Mouse (Mus musculus) stomach, embryonic 16.5 days (tissue): ENCODE results near the gene Cisd3. TPM values are rescaled to one million over a fixed set of nuclear protein-coding genes. Genes with fewer than 3 reads are reported as not detected.

ENCODE experiments used
- ATAC-seq: fragments of 200-750 bp; cut with Nextera tagmentation; 2 replicates; pipeline ENCODE4 v1.8.0; 2017; ENCODE audit warnings: moderate number of reproducible peaks, moderate TSS enrichment; ENCODE audit not compliant: insufficient read depth, low FRiP score
- H3K27ac ChIP-seq: fragments of 300-500 bp; sonication (generic); 2 replicates; pipeline ENCODE4 v1.5.1; 2014; ENCODE audit warnings: low read length
- H3K27me3 ChIP-seq: fragments of 300-500 bp; sonication (generic); 2 replicates; pipeline ENCODE4 v1.6.1; 2014; ENCODE audit warnings: low read length, control low read depth, mixed read lengths; ENCODE audit not compliant: control insufficient read depth, insufficient read depth
- H3K36me3 ChIP-seq: fragments of 300-500 bp; sonication (generic); 2 replicates; pipeline ENCODE4 v1.6.1; 2014; ENCODE audit warnings: low read length; ENCODE audit not compliant: control insufficient read depth, insufficient read depth
- H3K4me1 ChIP-seq: fragments of 300-500 bp; sonication (generic); 2 replicates; pipeline ENCODE4 v1.6.1; 2014; ENCODE audit warnings: low read length, control low read depth, mixed read lengths; ENCODE audit not compliant: control insufficient read depth, insufficient read depth
- H3K4me2 ChIP-seq: fragments of 300-500 bp; sonication (generic); 2 replicates; pipeline ENCODE4 v1.6.1; 2014; ENCODE audit warnings: low read depth, low read length, mixed read lengths
- H3K4me3 ChIP-seq: fragments of 300-500 bp; sonication (generic); replicated peaks from 2 replicates; pipeline ENCODE4 v1.5.1; 2014; ENCODE audit warnings: mild to moderate bottlenecking, low read length
- H3K9ac ChIP-seq: fragments of 300-500 bp; sonication (generic); 2 replicates; pipeline ENCODE4 v1.6.1; 2014; ENCODE audit warnings: low read length
- H3K9me3 ChIP-seq: fragments of 300-500 bp; sonication (generic); replicated peaks from 2 replicates; pipeline ENCODE4 v1.6.1; 2016; ENCODE audit warnings: low read length, control low read depth; ENCODE audit not compliant: control insufficient read depth
- WGBS: fragments of 180-500 bp; shearing (Covaris S2); extraction: QIAGEN DNeasy Blood & Tissue Kit; methylation state at CpG from one replicate; pipeline ENCODE4 v1.1.7; 2014; 5-methylcytosine and 5-hydroxymethylcytosine counted together
- polyA plus RNA-seq: library from polyadenylated mRNA; unstranded; fragments of >200 nt; fragmentation: Nextera tagmentation; extraction: Ambion mirVana; gene quantifications from 2 replicates; pipeline ENCODE4 v1.2.1, GENCODE M21; 2015

Gene Cisd3
- polyA plus RNA-seq, 1 experiment from 2014 or later, result 35.1 TPM

DNA sequence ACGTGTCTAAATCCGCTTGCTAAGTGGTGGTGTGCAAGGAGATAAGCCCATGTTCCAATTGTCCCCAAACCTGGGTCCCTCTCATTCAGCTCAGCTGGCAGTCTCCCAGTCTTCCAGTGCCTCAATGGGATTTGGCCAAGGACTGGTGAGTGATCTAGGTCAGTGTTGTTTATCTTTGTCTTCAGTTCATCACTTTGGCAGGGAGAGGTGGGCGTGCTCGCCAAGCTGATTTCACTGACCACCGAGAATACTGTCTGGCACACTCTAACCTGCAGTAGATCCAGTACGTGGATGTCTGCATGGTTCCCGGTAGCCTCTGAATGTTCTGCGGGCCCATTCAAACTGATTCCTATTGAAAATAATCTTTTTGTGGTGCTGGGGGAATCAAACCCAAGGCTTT lies 28.3 kb downstream of the Cisd3 start:
- no peaks in the 10 kb centered on the region for H3K27me3 ChIP-seq
- H3K9me3 ChIP-seq, result no peaks in the 10 kb centered on the region
- no peak overlapping the region for H3K4me3 ChIP-seq
- no peak for ATAC-seq
- H3K36me3 ChIP-seq, result peaks cover 7% of the 10 kb centered on the region
- H3K9ac ChIP-seq, result no peak overlapping the region
- H3K4me2 ChIP-seq, result no peak overlapping the region
- no peaks in the 10 kb centered on the region for H3K4me1 ChIP-seq
- WGBS, result 80% methylated on average over 8 of the region's 8 CpGs
- no peak overlapping the region for H3K27ac ChIP-seq

DNA sequence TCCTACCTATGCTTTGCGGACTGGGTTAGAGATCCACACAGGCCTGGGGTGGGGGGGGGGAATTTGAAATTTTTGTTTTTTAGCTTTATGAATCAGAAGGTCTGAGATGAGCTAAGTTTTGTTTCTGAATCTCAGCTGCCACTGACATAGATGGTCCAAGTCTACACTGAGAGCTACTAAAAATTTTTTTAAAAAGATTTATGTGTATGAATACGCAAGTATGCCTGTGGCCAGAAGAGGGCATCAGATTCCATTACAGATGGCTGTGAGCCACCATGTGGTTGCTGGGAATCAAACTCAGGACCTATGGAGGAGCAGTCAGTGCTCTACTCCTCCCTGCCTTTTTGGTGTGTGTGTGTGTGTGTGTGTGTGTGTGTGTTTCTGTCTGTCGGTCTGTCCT lies 28.7 kb downstream of the Cisd3 start:
- Histone ChIP-seq H3K4me3 (no peak overlapping the region), H3K4me1 (no peaks in the 10 kb centered on the region), H3K27me3 (no peaks in the 10 kb centered on the region), H3K27ac (no peak overlapping the region), H3K36me3 (peaks cover 7% of the 10 kb centered on the region), H3K9ac (no peak overlapping the region), H3K4me2 (no peak overlapping the region), H3K9me3 (no peaks in the 10 kb centered on the region)
- ATAC-seq, result no peak
- WGBS, result 95% methylated on average over 3 of the region's 3 CpGs

DNA sequence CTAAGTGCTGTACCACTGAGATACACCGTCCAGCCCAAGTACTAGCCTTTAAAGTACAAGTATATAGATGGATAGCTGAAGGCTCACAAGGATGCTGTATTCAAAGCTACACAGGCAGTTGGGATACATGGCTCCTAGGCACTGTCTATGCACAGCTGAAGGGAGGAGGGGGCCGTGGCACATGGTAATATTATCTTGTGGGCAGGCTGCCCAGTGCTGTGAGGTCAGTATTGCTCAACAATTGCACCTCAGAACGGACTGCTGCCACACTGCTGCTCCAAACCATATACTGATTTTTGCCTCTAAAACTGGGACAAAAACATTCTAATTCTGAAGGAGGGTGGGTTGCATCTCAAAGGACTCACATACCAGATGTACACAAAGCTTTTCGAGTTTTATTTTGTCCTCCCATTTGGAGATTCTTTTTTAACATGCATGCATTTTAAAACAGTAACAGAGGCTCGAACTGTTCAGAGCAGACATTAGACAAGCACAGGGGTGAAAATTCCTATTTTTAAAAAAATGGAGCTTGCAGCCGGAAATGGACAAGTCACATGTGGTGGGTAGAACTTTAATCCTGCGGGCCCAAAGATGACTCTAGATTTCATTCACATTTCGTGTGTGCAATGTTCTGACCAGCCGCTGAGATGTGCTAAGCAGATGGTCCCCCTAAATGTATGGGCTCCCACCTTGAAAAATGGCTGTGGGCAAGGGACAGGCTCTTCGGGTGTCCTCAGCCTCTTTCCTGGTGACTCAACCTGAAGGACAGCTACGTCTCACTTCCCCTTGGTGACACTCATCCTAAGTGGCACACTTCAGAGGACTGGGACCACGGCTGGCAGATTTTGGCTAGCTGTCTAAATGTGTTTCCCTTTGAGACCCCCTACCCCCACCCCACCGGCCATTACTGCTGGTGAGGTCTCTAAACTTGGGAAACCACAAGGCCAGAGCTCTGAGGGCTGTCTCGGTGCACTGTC lies 29.4 kb downstream of the Cisd3 start:
- Histone ChIP-seq H3K9me3 (no peaks in the 10 kb centered on the region), H3K27ac (no peak overlapping the region), H3K36me3 (peaks cover 12% of the 10 kb centered on the region), H3K4me2 (no peak overlapping the region), H3K9ac (no peak overlapping the region), H3K4me1 (no peaks in the 10 kb centered on the region), H3K27me3 (no peaks in the 10 kb centered on the region), H3K4me3 (no peak overlapping the region)
- 87% methylated on average over 14 of the region's 14 CpGs for WGBS
- ATAC-seq, result no peak

DNA sequence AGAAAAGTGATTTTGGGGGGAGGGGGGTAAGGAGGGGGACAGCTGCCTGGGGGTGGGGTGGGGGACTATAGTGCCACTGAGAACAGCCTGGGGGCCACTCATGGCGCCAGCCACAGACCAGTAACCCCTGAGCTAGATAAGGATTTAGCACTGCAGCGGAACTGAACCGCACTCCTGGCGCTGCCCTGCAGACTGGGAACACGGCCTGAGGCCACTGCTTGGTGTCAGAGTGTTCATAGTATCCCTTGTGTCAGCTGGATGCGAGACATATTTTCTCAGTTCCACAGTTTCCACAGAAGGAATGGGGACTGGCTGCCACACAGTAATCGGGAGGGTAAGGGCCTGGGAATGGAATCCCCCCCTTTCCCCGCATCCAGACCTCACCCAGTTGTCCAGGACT lies 30.4 kb downstream of the Cisd3 start:
- Histone ChIP-seq H3K9ac (no peak overlapping the region), H3K27ac (no peak overlapping the region), H3K4me1 (no peaks in the 10 kb centered on the region), H3K9me3 (0 out of 2 replicates have a peak, but pooled peaks cover under 1% of the 10 kb centered on the region), H3K4me2 (no peak overlapping the region), H3K36me3 (peaks cover 15% of the 10 kb centered on the region), H3K27me3 (no peaks in the 10 kb centered on the region), H3K4me3 (no peak overlapping the region)
- no peak for ATAC-seq
- WGBS, result 85% methylated on average over 8 of the region's 8 CpGs

DNA sequence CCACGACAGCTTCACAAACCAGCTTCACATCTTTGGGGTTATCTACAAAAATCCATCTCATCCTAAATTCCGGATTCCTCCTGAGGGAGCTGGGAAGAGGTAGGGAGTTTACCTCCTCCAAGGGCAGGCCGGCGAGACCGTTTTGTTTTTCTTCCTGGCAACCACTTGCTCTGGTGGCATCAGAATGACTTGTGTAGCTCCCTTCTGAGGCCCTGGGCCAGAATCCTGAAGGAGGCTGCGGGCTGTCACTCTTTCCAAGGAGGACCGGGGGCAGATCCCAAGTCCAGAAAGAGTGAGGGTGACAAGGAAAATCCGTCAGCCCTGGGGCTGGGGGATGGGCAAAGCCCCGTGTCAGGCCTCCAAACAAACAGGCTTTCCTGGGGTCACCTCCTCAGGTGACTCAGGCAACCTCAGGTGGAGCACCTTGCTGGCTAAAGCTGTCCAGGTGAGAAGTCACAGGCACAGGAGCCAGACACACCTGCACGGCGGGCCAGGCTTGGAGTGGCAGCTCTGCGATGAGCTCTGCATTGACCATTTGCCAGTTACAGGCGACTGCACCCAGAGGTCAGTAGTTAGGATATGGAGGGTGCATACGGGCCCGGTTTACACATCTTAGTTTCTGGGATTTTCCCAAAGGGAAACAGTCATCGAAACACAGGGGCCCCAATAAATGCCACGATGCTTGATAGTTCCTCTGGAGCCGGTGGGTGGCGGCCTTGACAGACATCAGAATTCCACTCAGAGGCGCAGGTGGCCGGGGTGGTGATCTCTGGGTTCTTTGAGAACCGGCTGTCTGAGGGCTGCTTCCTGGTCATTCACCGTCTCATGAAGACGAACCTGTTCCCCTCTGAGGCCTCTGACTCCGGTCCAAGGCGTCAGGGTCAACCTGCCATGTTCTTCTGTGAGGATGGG lies 32.0 kb downstream of the Cisd3 start:
- WGBS, result 81% methylated on average over 26 of the region's 26 CpGs
- Histone ChIP-seq H3K4me2 (no peak overlapping the region), H3K9me3 (peaks cover 8% of the 10 kb centered on the region; the same call in 1 of the 2 replicates), H3K27me3 (no peaks in the 10 kb centered on the region), H3K4me3 (no peak overlapping the region), H3K36me3 (peaks cover 28% of the 10 kb centered on the region), H3K9ac (no peak overlapping the region), H3K4me1 (no peaks in the 10 kb centered on the region), H3K27ac (no peak overlapping the region)
- no peak for ATAC-seq

DNA sequence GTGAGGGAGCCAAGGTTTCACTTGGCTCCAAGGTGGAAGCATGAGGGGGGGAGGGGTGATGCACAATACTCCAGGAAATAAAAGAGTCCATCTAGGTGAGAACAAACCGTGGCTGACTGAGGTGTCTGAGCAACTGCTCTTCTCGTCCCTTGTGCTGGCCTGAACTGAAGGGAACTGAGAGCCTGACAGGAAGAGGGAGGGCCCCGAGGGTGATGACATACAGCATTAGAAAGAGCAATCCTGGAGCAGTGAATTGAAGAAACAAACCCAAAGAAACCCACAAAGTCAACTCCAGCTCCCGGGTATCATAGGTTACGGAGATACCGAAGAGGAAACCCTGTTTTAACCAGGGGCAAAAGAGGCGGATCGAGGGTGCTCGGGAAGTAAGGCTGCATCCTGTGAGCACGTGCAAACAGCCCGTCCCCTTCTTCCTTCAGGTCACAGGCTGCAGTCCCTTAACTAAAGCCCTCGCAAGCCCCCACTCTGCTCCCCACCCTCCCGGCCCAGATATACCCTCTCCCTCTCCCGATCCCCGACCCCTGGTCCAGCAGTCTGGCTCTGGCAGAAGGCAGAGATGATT lies 32.7 kb downstream of the Cisd3 start:
- peaks cover 26% of the 10 kb centered on the region for H3K36me3 ChIP-seq
- no peak overlapping the region for H3K4me2 ChIP-seq
- ATAC-seq, result no peak
- H3K9ac ChIP-seq, result no peak overlapping the region
- no peak overlapping the region for H3K27ac ChIP-seq
- 77% methylated on average over 15 of the region's 15 CpGs for WGBS
- no peaks in the 10 kb centered on the region for H3K27me3 ChIP-seq
- peaks cover 8% of the 10 kb centered on the region; the same call in 1 of the 2 replicates for H3K9me3 ChIP-seq
- H3K4me3 ChIP-seq, result no peak overlapping the region
- H3K4me1 ChIP-seq, result no peaks in the 10 kb centered on the region

DNA sequence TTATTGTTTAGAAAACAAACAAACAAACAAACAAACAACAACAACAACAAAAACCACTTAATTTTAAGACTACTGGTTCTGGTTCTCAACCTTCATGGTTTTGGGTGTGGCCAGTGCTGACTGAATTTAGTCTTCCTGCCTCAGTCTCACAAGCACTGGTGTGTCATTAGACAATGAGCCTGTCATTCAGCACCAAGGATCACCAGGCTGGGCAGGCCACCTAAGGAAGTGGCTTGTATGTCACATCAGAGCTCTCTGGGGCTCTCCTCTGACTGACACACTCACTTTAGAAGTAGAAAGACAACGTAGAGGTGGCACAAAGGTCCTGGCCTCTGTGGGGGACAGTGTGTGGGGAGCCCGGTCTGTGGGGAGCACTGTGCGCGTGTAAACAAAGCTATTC lies 33.4 kb downstream of the Cisd3 start:
- Histone ChIP-seq H3K4me1 (no peaks in the 10 kb centered on the region), H3K4me2 (no peak overlapping the region), H3K9me3 (peaks cover 8% of the 10 kb centered on the region; the same call in 1 of the 2 replicates), H3K9ac (no peak overlapping the region), H3K27ac (no peak overlapping the region), H3K4me3 (no peak overlapping the region), H3K27me3 (no peaks in the 10 kb centered on the region), H3K36me3 (peaks cover 22% of the 10 kb centered on the region)
- 83% methylated on average over 4 of the region's 4 CpGs for WGBS
- ATAC-seq, result no peak

DNA sequence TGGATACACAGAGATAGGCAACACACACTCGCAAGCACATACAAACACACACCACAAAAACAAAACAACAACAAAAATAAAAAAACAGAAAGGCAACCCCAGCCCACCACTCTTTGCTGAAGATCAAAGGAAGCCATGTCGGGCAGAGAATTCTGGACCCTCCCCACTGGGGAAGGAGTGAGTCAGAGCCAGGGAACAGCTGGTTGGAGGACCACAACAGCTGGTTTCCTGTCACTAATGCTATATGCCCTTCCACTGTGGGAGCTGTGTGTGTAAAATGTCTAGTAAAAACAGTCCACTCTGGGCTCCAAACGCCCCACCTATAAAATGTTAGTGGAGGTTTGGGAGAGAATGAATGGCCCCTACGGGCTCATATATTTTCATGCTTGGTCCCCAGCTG lies 35.7 kb downstream of the Cisd3 start:
- Histone ChIP-seq H3K4me3 (no peak overlapping the region), H3K9ac (no peak overlapping the region), H3K36me3 (peaks cover 30% of the 10 kb centered on the region), H3K27ac (no peak overlapping the region), H3K4me1 (no peaks in the 10 kb centered on the region), H3K27me3 (no peaks in the 10 kb centered on the region), H3K4me2 (no peak overlapping the region), H3K9me3 (peaks cover 8% of the 10 kb centered on the region; the same call in 1 of the 2 replicates)
- ATAC-seq, result no peak
- WGBS, result 92% methylated on average over 4 of the region's 4 CpGs
